Mouse (Mus musculus) hindbrain, postnatal 0 days (tissue): ENCODE results near the gene D430019H16Rik. TPM values are rescaled to one million over a fixed set of nuclear protein-coding genes. Genes with fewer than 3 reads are reported as not detected.

Experiments
- ATAC-seq: fragments of 200-750 bp; cut with Nextera tagmentation; 2 replicates; pipeline ENCODE4 v1.8.0; 2017; ENCODE audit warnings: mild to moderate bottlenecking, moderate TSS enrichment, moderate library complexity
- DNase-seq: peaks from one replicate; pipeline ENCODE4 v3.0.0-alpha.2; 2015; ENCODE audit warnings: low spot score
- H3K27ac ChIP-seq: fragments of 300-500 bp; sonication (generic); 2 replicates; pipeline ENCODE4 v1.5.1; 2014; ENCODE audit warnings: mild to moderate bottlenecking
- H3K27me3 ChIP-seq: fragments of 300-500 bp; sonication (generic); 2 replicates; pipeline ENCODE4 v1.6.1; 2014; ENCODE audit warnings: low read length, mixed read lengths; ENCODE audit not compliant: insufficient read depth
- H3K36me3 ChIP-seq: fragments of 300-500 bp; sonication (generic); 2 replicates; pipeline ENCODE4 v1.6.1; 2014; ENCODE audit warnings: low read length, mixed read lengths; ENCODE audit not compliant: insufficient read depth
- H3K4me1 ChIP-seq: fragments of 300-500 bp; sonication (generic); 2 replicates; pipeline ENCODE4 v1.6.1; 2014; ENCODE audit warnings: antibody characterized with exemption, low read length, mixed read lengths; ENCODE audit not compliant: insufficient read depth
- H3K4me2 ChIP-seq: fragments of 300-500 bp; sonication (generic); 2 replicates; pipeline ENCODE4 v1.6.1; 2014; ENCODE audit warnings: low read depth, mild to moderate bottlenecking, low read length, moderate library complexity, mixed read lengths
- H3K4me3 ChIP-seq: fragments of 300-500 bp; sonication (generic); 2 replicates; pipeline ENCODE4 v1.5.1; 2014; ENCODE audit warnings: low read length
- H3K9ac ChIP-seq: fragments of 300-500 bp; sonication (generic); replicated peaks from 2 replicates; pipeline ENCODE4 v1.6.1; 2014; ENCODE audit warnings: mild to moderate bottlenecking, low read length, moderate library complexity, mixed read lengths
- H3K9me3 ChIP-seq: fragments of 300-500 bp; sonication (generic); 2 replicates; pipeline ENCODE4 v1.6.1; 2016; ENCODE audit warnings: low read length, mixed read lengths
- CTCF ChIP-seq: IDR thresholded peaks from 2 replicates; pipeline ENCODE4 v1.5.1; 2016; ENCODE audit warnings: antibody characterized with exemption, control low read depth, low read depth
- WGBS: fragments of 180-500 bp; shearing (Covaris S2); extraction: QIAGEN DNeasy Blood & Tissue Kit; methylation state at CpG from one replicate; pipeline ENCODE4 v1.1.7; 2014; 5-methylcytosine and 5-hydroxymethylcytosine counted together
- polyA plus RNA-seq: library from polyadenylated mRNA; unstranded; fragments of >200 nt; fragmentation: Nextera tagmentation; extraction: Ambion mirVana; gene quantifications from 2 replicates; pipeline ENCODE4 v1.2.1, GENCODE M21; 2015
- total RNA-seq: library from RNA; depleted of rRNA; stranded (reverse); fragments of >200 nt; gene quantifications from 2 replicates; pipeline ENCODE4 v1.2.3, GENCODE M21; 2014

The D430019H16Rik gene
- total and polyA plus RNA-seq, 2 experiments from 2014 or later, result 8.6 to 140 TPM

GRCm38 (mm10) chr12:105498842-105499241 lies 45.2 kb downstream of the D430019H16Rik start:
- Histone ChIP-seq H3K4me1 (peaks cover 6% of the 10 kb centered on the region; the same call in 1 of the 2 replicates), H3K9me3 (no peaks in the 10 kb centered on the region), H3K27me3 (no peaks in the 10 kb centered on the region), H3K27ac (no peak overlapping the region), H3K36me3 (no peaks in the 10 kb centered on the region), H3K9ac (no peak overlapping the region), H3K4me3 (no peak overlapping the region), H3K4me2 (no peak overlapping the region)
- no peak for TF ChIP-seq CTCF
- DNase-seq (no peak), ATAC-seq (no peak)
- WGBS, result 81% methylated on average over 4 of the region's 4 CpGs

- ATAC-seq (peak; percentile 18; the same call in 1 of the 2 replicates), DNase-seq (peak; percentile 34)
- Histone ChIP-seq H3K9ac (no peak overlapping the region), H3K4me2 (no peak overlapping the region), H3K36me3 (no peaks in the 10 kb centered on the region), H3K4me1 (peaks cover 6% of the 10 kb centered on the region; the same call in 1 of the 2 replicates), H3K4me3 (no peak overlapping the region), H3K27me3 (no peaks in the 10 kb centered on the region), H3K27ac (no peak overlapping the region), H3K9me3 (no peaks in the 10 kb centered on the region)
- WGBS, result 42% methylated on average over 5 of the region's 5 CpGs
- TF ChIP-seq CTCF, result no peak
These were observed 47.3 kb downstream of the D430019H16Rik start for GRCm38 (mm10) chr12:105500940-105501339.

- Histone ChIP-seq H3K27ac (no peak overlapping the region), H3K9ac (no peak overlapping the region), H3K27me3 (no peaks in the 10 kb centered on the region), H3K4me3 (no peak overlapping the region), H3K4me1 (peaks cover 6% of the 10 kb centered on the region; the same call in 1 of the 2 replicates), H3K9me3 (no peaks in the 10 kb centered on the region), H3K4me2 (no peak overlapping the region), H3K36me3 (no peaks in the 10 kb centered on the region)
- DNase-seq (no peak), ATAC-seq (no peak)
- peak; percentile 63 for TF ChIP-seq CTCF
- 60% methylated on average over 6 of the region's 6 CpGs for WGBS
These were observed 51.1 kb downstream of the D430019H16Rik start for GRCm38 (mm10) chr12:105504736-105505135.

- Histone ChIP-seq H3K4me3 (no peak overlapping the region), H3K36me3 (no peaks in the 10 kb centered on the region), H3K9me3 (no peaks in the 10 kb centered on the region), H3K4me1 (no peaks in the 10 kb centered on the region), H3K9ac (no peak overlapping the region), H3K4me2 (no peak overlapping the region), H3K27ac (peak overlapping the region; percentile 32; the same call in 1 of the 2 replicates), H3K27me3 (no peaks in the 10 kb centered on the region)
- no peak for ATAC-seq
- 96% methylated on average over 5 of the region's 5 CpGs for WGBS
- DNase-seq, result no peak
- no peak for TF ChIP-seq CTCF
These were observed 57.5 kb downstream of the D430019H16Rik start for GRCm38 (mm10) chr12:105511109-105511508.

GRCm38 (mm10) chr12:105511671-105512502 lies 58.2 kb downstream of the D430019H16Rik start:
- H3K9ac ChIP-seq, result no peak overlapping the region
- no peak for DNase-seq
- ATAC-seq, result no peak
- H3K4me2 ChIP-seq, result no peak overlapping the region
- H3K27ac ChIP-seq, result peak overlapping the region; percentile 32; the same call in 1 of the 2 replicates
- no peak for TF ChIP-seq CTCF
- H3K27me3 ChIP-seq, result no peaks in the 10 kb centered on the region
- no peaks in the 10 kb centered on the region for H3K36me3 ChIP-seq
- H3K4me1 ChIP-seq, result no peaks in the 10 kb centered on the region
- H3K4me3 ChIP-seq, result no peak overlapping the region
- H3K9me3 ChIP-seq, result no peaks in the 10 kb centered on the region
- 74% methylated on average over 16 of the region's 16 CpGs for WGBS

GRCm38 (mm10) chr12:105514111-105514510 lies 60.5 kb downstream of the D430019H16Rik start:
- Histone ChIP-seq H3K9ac (no peak overlapping the region), H3K36me3 (no peaks in the 10 kb centered on the region), H3K27me3 (no peaks in the 10 kb centered on the region), H3K4me3 (no peak overlapping the region), H3K4me1 (no peaks in the 10 kb centered on the region), H3K27ac (no peak overlapping the region), H3K4me2 (no peak overlapping the region), H3K9me3 (no peaks in the 10 kb centered on the region)
- no peak for TF ChIP-seq CTCF
- no peak for DNase-seq
- WGBS, result 87% methylated on average over 10 of the region's 10 CpGs
- ATAC-seq, result no peak
